Mouse (Mus musculus) heart, adult 2 months (tissue): ENCODE data around the gene Gfpt2. TPM values are rescaled to one million over a fixed set of nuclear protein-coding genes. Genes with fewer than 3 reads are reported as not detected.

Source experiments
- DNase-seq, 2 experiments: peaks; one replicate each; pipeline ENCODE4 v3.0.0; 2021
- H3K27ac ChIP-seq: fragments of 200-600 bp; 2 replicates; pipeline ENCODE4 v1.8.1; 2022
- H3K27me3 ChIP-seq: fragments of 200-500 bp; 2 replicates; pipeline ENCODE4 v1.6.1; 2012; ENCODE audit warnings: mild to moderate bottlenecking, low read length, inconsistent platforms, mixed read lengths; ENCODE audit not compliant: control insufficient read depth, insufficient read depth
- H3K36me3 ChIP-seq: fragments of 200-500 bp; 2 replicates; pipeline ENCODE4 v1.6.1; 2012; ENCODE audit warnings: low read length, inconsistent platforms; ENCODE audit not compliant: control insufficient read depth, insufficient read depth
- H3K4me1 ChIP-seq: fragments of 200-500 bp; 2 replicates; pipeline ENCODE4 v1.6.1; 2011; ENCODE audit warnings: low read length; ENCODE audit not compliant: control insufficient read depth, insufficient read depth
- H3K4me3 ChIP-seq: fragments of 200-600 bp; 2 replicates; pipeline ENCODE4 v1.8.1; 2022
- H3K79me2 ChIP-seq: fragments of 200-500 bp; replicated peaks from 2 replicates; pipeline ENCODE4 v1.6.1; 2012; ENCODE audit warnings: mild to moderate bottlenecking, inconsistent platforms, low read length, moderate library complexity, mixed read lengths; ENCODE audit not compliant: control insufficient read depth, insufficient read depth
- H3K9ac ChIP-seq: fragments of 200-500 bp; 2 replicates; pipeline ENCODE4 v1.6.1; 2012; ENCODE audit warnings: low read depth, mild to moderate bottlenecking, control low read depth, inconsistent platforms, low read length, mixed read lengths
- CTCF ChIP-seq: fragments of 200-600 bp; IDR thresholded peaks from 2 replicates; pipeline ENCODE4 v1.8.1; 2022; ENCODE audit warnings: antibody characterized with exemption, mild to moderate bottlenecking, moderate library complexity
- EP300 ChIP-seq: fragments of 200-500 bp; IDR thresholded peaks from 2 replicates; pipeline ENCODE4 v1.6.1; 2011; ENCODE audit warnings: low read depth, low read length, control low read depth; ENCODE audit not compliant: insufficient read depth
- POLR2A ChIP-seq: fragments of 200-500 bp; IDR thresholded peaks from 2 replicates; pipeline ENCODE4 v1.6.1; 2011; ENCODE audit warnings: mild to moderate bottlenecking, low read depth, low read length, control low read depth; ENCODE audit not compliant: insufficient read depth
- WGBS: fragments of 180-500 bp; shearing (Covaris S2); methylation state at CpG from one replicate; pipeline ENCODE4 v1.1.7; 2018; 5-methylcytosine and 5-hydroxymethylcytosine counted together
- intact Hi-C: fragments of 180-260 bp; cut with DNase I; formaldehyde crosslinking; loops from one replicate; pipeline ENCODE4 v1.15.1; 2025
- polyA plus RNA-seq: library from polyadenylated mRNA; depleted of rRNA; stranded (reverse); fragments of >200 nt; gene quantifications from 2 replicates; pipeline ENCODE4 v1.2.3, GENCODE M21; 2012
- total RNA-seq, 2 experiments: library from RNA; stranded (reverse); gene quantifications; 2 replicates each; pipeline ENCODE4 v1.2.3; 2021

Gene Gfpt2
- total and polyA plus RNA-seq, 3 experiments: 11.8 to 14.0 (median 13.8) TPM

DNA sequence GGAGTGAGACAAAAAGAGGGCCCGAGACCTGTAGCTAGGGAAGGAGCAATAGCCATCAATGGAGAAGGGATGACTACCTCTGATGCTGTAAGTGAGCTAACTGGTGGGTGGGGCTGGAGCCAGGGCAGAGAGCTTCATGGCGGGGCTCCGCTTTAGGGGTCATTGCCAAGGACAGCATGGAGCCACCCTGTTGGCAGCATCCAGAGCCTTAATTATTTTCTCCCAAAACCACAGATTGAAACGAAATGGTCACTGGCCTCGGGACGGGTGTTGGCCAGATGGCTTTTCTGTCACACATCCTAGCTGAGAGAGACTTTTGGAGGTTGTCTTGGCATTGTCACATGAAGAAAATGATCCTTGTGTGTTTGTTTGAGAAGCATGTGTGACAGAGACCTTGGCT lies 15.1 kb upstream of the Gfpt2 start:
- Histone ChIP-seq H3K27me3 (no peaks in the 10 kb centered on the region), H3K36me3 (no peaks in the 10 kb centered on the region), H3K27ac (no peak overlapping the region), H3K9ac (no peak overlapping the region), H3K4me3 (no peak overlapping the region), H3K4me1 (no peaks in the 10 kb centered on the region; the same call in 1 of the 2 replicates), H3K79me2 (no peaks in the 10 kb centered on the region)
- intact Hi-C loops: no loop called here
- no peak for TF ChIP-seq EP300
- TF ChIP-seq CTCF: no peak
- TF ChIP-seq POLR2A: no peak
- 75% methylated on average over 6 of the region's 6 CpGs for WGBS
- DNase-seq: peak in 1 of 2 experiments; percentile 41

- no peaks in the 10 kb centered on the region for H3K36me3 ChIP-seq
- no peaks in the 10 kb centered on the region for H3K27me3 ChIP-seq
- H3K9ac ChIP-seq: no peak overlapping the region
- TF ChIP-seq CTCF: no peak
- TF ChIP-seq POLR2A: no peak
- no peak for TF ChIP-seq EP300
- H3K4me3 ChIP-seq: no peak overlapping the region
- H3K27ac ChIP-seq: no peak overlapping the region
- no peaks in the 10 kb centered on the region; the same call in 1 of the 2 replicates for H3K4me1 ChIP-seq
- no peaks in the 10 kb centered on the region for H3K79me2 ChIP-seq
- no peak for DNase-seq
- 55% methylated on average over 4 of the region's 4 CpGs for WGBS
- intact Hi-C loops: no loop called here
Observed at GRCm38 (mm10) chr11:49780161-49780817, 13.7 kb upstream of the Gfpt2 start.

DNA sequence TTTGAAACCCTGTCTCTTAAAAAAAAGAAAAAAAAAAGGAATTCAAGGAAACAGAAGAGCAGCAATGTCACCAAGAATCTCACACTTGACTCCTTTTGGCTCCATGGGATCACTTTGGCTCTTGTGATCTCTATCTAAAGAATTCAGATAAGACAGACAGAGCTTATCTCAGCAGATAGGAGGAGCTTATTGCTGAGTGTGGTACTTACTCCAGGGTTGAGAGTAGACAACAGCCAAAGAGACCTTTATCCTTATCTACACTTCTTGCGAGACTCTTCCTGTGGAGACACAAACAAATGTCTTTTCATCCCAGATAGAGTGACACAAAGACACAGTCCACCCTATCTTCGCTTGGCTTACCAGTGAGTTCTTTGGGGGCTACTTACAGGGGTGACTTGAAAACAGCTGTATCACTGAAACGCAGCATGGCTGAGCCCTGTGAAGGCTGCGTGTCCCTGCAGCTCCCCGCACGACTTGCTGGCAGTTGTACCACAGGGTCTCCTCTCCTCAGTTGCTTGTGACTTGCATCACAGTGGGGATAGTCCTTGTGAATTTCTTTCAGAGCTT lies 12.1 kb upstream of the Gfpt2 start:
- Histone ChIP-seq H3K27me3 (no peaks in the 10 kb centered on the region), H3K27ac (no peak overlapping the region), H3K4me3 (no peak overlapping the region), H3K36me3 (no peaks in the 10 kb centered on the region), H3K4me1 (no peaks in the 10 kb centered on the region), H3K79me2 (no peaks in the 10 kb centered on the region), H3K9ac (no peak overlapping the region)
- TF ChIP-seq EP300 (no peak), POLR2A (no peak), CTCF (no peak)
- no peak for DNase-seq
- intact Hi-C loops: no loop called here
- 53% methylated on average over 6 of the region's 6 CpGs for WGBS

DNA sequence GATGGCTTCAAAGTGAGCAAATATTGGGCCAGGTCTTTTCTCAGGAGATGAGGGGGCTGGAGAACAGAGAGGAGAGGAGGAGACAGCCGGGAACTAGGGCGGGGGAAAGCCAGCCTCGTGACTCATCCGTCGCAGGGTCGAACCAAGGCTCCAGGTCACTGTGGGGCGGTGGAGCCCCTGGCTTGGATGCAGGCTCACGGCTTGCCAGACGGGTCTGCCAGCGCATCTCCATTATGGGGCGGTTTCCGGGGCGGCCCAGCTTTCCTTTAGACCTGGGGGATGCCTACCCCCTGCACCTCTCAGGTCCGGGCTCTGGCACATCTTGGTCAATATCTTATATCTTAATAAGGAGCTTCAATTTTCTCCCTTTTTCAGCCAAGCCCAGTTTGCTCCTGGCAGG lies 847 bp upstream of the Gfpt2 start:
- H3K36me3 ChIP-seq: no peaks in the 10 kb centered on the region
- H3K4me3 ChIP-seq: no peak overlapping the region
- 34% methylated on average over 14 of the region's 14 CpGs for WGBS
- no peak for TF ChIP-seq POLR2A
- no peak for TF ChIP-seq EP300
- TF ChIP-seq CTCF: no peak
- intact Hi-C loops: no loop called here
- 0 out of 2 replicates have a peak, but pooled peaks cover 2% of the 10 kb centered on the region for H3K27me3 ChIP-seq
- no peak overlapping the region for H3K9ac ChIP-seq
- no peak overlapping the region for H3K27ac ChIP-seq
- H3K79me2 ChIP-seq: no peaks in the 10 kb centered on the region
- no peaks in the 10 kb centered on the region for H3K4me1 ChIP-seq
- DNase-seq: peak; percentile 65 to 74

GRCm38 (mm10) chr11:49794342-49795144 lies 565 bp downstream of the Gfpt2 start:
- WGBS: 3% methylated on average over 45 of the region's 45 CpGs
- intact Hi-C loops: loop anchor here (5.0 kb wide), 1 partner anchor 37 kb away; no protein-coding TSS in a partner anchor
- peak; percentile 55 to 63 for DNase-seq

More at GRCm38 (mm10) chr11:49794342-49795144, 565 bp downstream of the Gfpt2 start:
- Histone ChIP-seq H3K4me3 (peak overlapping the region; percentile 63), H3K27ac (peak overlapping the region; percentile 68), H3K36me3 (no peaks in the 10 kb centered on the region), H3K79me2 (no peaks in the 10 kb centered on the region), H3K4me1 (no peaks in the 10 kb centered on the region), H3K9ac (peak overlapping the region; percentile 84), H3K27me3 (0 out of 2 replicates have a peak, but pooled peaks cover 2% of the 10 kb centered on the region)
- TF ChIP-seq POLR2A (no peak), CTCF (no peak), EP300 (no peak)
